Mouse (Mus musculus) granulocyte monocyte progenitor cell, adult 5-6 weeks (primary cell): ENCODE measurements around the gene Nmrk1. TPM values are rescaled to one million over a fixed set of nuclear protein-coding genes. Genes with fewer than 3 reads are reported as not detected.

Experiments
- ATAC-seq: replicated peaks from 2 replicates; pipeline ENCODE4 v1.8.0; 2016; ENCODE audit warnings: mild to moderate bottlenecking, moderate TSS enrichment, inconsistent platforms; ENCODE audit not compliant: poor library complexity, severe bottlenecking
- total RNA-seq, 2 experiments: library from RNA; stranded (forward) in 1 of 2; stranded (reverse) in 1 of 2; fragments of 200-712, 200-1000 nt in 1 of 2; fragments of >200 nt in 1 of 2; fragmentation: Nextera tagmentation in 1 of 2; gene quantifications; 2 replicates each; pipeline ENCODE4 v1.2.3; 2014 to 2017

Nmrk1 gene
- total RNA-seq, 2 experiments from 2014 or later, result 2.0 to 14.9 TPM

- ATAC-seq, result peak; percentile 75
These were observed 17.4 kb upstream of the Nmrk1 start for GRCm38 (mm10) chr19:18614337-18614736.

GRCm38 (mm10) chr19:18615680-18616240, 16.0 kb upstream of the Nmrk1 start:
- ATAC-seq, result 0 out of 2 replicates have a peak, but pooled peaks have one; percentile 12

- ATAC-seq, result no peak
These were observed 14.2 kb upstream of the Nmrk1 start for GRCm38 (mm10) chr19:18617504-18617903.

GRCm38 (mm10) chr19:18619060-18619459, 12.7 kb upstream of the Nmrk1 start:
- no peak for ATAC-seq

- peak; percentile 84 for ATAC-seq
These were observed 12.1 kb upstream of the Nmrk1 start for GRCm38 (mm10) chr19:18619691-18620090.

GRCm38 (mm10) chr19:18623894-18624293, 7.9 kb upstream of the Nmrk1 start:
- peak; percentile 45 for ATAC-seq

- no peak for ATAC-seq
These were observed 2.2 kb upstream of the Nmrk1 start for GRCm38 (mm10) chr19:18629589-18629988.

GRCm38 (mm10) chr19:18630221-18631119, 1.3 kb upstream of the Nmrk1 start:
- peak; percentile 48 for ATAC-seq

- peak; percentile 67 for ATAC-seq
These were observed 548 bp upstream of the Nmrk1 start for GRCm38 (mm10) chr19:18631161-18631643.

GRCm38 (mm10) chr19:18632231-18633185, 758 bp downstream of the Nmrk1 start:
- ATAC-seq, result no peak

- ATAC-seq, result no peak
These were observed 6.2 kb downstream of the Nmrk1 start for GRCm38 (mm10) chr19:18637954-18638353.

GRCm38 (mm10) chr19:18638949-18639348, 7.2 kb downstream of the Nmrk1 start:
- ATAC-seq, result peak; percentile 81

GRCm38 (mm10) chr19:18639552-18639951, 7.8 kb downstream of the Nmrk1 start:
- no peak for ATAC-seq

GRCm38 (mm10) chr19:18641001-18641400, 9.3 kb downstream of the Nmrk1 start:
- ATAC-seq, result no peak

- ATAC-seq, result no peak
These were observed 11.7 kb downstream of the Nmrk1 start for GRCm38 (mm10) chr19:18643411-18643810.

- no peak for ATAC-seq
These were observed 12.3 kb downstream of the Nmrk1 start for GRCm38 (mm10) chr19:18644084-18644483.

GRCm38 (mm10) chr19:18646397-18646796, 14.6 kb downstream of the Nmrk1 start:
- peak; percentile 28; the same call in 1 of the 2 replicates for ATAC-seq

- peak; percentile 73 for ATAC-seq
These were observed 15.2 kb downstream of the Nmrk1 start for GRCm38 (mm10) chr19:18646853-18647420.

- no peak for ATAC-seq
These were observed 16.2 kb downstream of the Nmrk1 start for GRCm38 (mm10) chr19:18647775-18648557.
